24 mouse cellular contexts compared by ENCODE assay signal in the genomic region with DNA sequence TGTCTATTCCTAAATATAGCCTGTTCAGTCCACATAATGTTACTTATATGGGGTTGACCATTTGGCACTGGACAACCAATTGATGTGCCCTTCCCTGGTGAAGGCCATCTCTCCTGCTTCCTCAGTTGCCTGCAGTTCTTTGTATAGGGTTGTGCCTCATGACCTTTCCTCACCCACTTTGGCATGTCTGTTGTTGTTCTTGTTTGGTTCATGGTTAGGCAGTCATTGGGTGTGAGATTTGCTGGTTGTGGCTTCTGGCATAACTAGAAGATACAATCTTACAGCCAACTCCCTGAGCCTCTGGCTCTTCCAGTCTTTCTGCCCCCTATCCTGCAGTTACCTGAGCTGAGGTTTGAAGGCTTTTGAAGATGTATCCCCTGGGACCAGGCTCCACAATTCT.
DNase-seq lines count a peak whose midpoint lies in the region; ATAC-seq lines count a peak whose summit lies in the region.
"Had no signal": no experiment of that assay in that cellular context is flagged by ENCODE, and none has a peak within 500 bp of the region (broad histone marks: within the 10 kb centered on the region; RNA-seq: fewer than 3 reads in every experiment).

No protein-coding gene starts in this region.

- no peaks in the 10 kb centered on the region for H3K27me3 ChIP-seq in megakaryocyte, embryonic 14.5 days (replicated peaks)
- no peaks in the 10 kb centered on the region for H3K27me3 ChIP-seq in forebrain, embryonic 12.5 days
- H3K27me3 ChIP-seq: CH12.LX; embryonic facial prominence, embryonic 13.5 days; embryonic facial prominence, embryonic 15.5 days had no signal

- H3K4me3 ChIP-seq in megakaryocyte, embryonic 14.5 days (replicated peaks): peak overlapping the region; percentile 33
- H3K4me3 ChIP-seq in forebrain, embryonic 12.5 days (replicated peaks): no peak overlapping the region
- H3K4me3 ChIP-seq: embryonic facial prominence, embryonic 13.5 days; embryonic facial prominence, embryonic 15.5 days had no signal

- peaks cover 45% of the 10 kb centered on the region for H3K4me1 ChIP-seq in megakaryocyte, embryonic 14.5 days
- no peaks in the 10 kb centered on the region for H3K4me1 ChIP-seq in forebrain, embryonic 12.5 days

- no peak for ATAC-seq in megakaryocyte, adult 5-6 weeks (ENCODE audit: poor library complexity, severe bottlenecking)
- no peak for ATAC-seq in forebrain, embryonic 12.5 days (ENCODE audit: low FRiP score)
- ATAC-seq: CD4-positive, CD25-positive, alpha-beta regulatory T cell, adult 4 months; forebrain, embryonic 14.5 days; forebrain, embryonic 16.5 days had no signal

- H3K9ac ChIP-seq in forebrain, embryonic 12.5 days: no peak overlapping the region
- H3K9ac ChIP-seq: embryonic facial prominence, embryonic 13.5 days; embryonic facial prominence, embryonic 15.5 days had no signal

- H3K4me2 ChIP-seq in forebrain, embryonic 12.5 days: no peak overlapping the region
- H3K4me2 ChIP-seq: embryonic facial prominence, embryonic 13.5 days; embryonic facial prominence, embryonic 15.5 days had no signal

- H3K36me3 ChIP-seq in megakaryocyte, embryonic 14.5 days (replicated peaks; ENCODE audit: low read length): peaks cover 43% of the 10 kb centered on the region
- no peaks in the 10 kb centered on the region for H3K36me3 ChIP-seq in forebrain, embryonic 12.5 days (replicated peaks)
- H3K36me3 ChIP-seq: embryonic facial prominence, embryonic 13.5 days; embryonic facial prominence, embryonic 15.5 days had no signal

- H3K27ac ChIP-seq in forebrain, embryonic 12.5 days: no peak overlapping the region
- H3K27ac ChIP-seq: embryonic facial prominence, embryonic 15.5 days had no signal

- H3K9me3 ChIP-seq in megakaryocyte, embryonic 14.5 days: peaks cover 7% of the 10 kb centered on the region; the same call in 1 of the 2 replicates
- no peaks in the 10 kb centered on the region for H3K9me3 ChIP-seq in forebrain, embryonic 12.5 days
- H3K9me3 ChIP-seq: embryonic facial prominence, embryonic 13.5 days; embryonic facial prominence, embryonic 15.5 days; G1E had no signal

- DNase-seq in 3T3-L1 (ENCODE audit: low read depth, low spot score) (peak; percentile 8), NIH3T3 (ENCODE audit: low read depth) (peak; percentile 12)
- DNase-seq in frontal cortex, postnatal 10 days (ENCODE audit: low spot score in 2 of 2): no peak
- DNase-seq: adrenal gland, adult 2 months; adrenal gland, postnatal 10 days; adrenal gland, postnatal 25 days; B cell, adult 2 months; cerebellum, adult 11 months; cerebellum, adult 18-20 months; cerebellum, adult 8-10 months; cerebellum, adult 9-11 months; cerebellum, postnatal 14 days; cerebellum, postnatal 36 days; embryo, embryonic 11 days had no signal

Comparison
In these comparisons a context has a peak if more than half of its experiments do, and no peak if none do; other contexts are left out.
1. DNase-seq: peak in 3T3-L1 (single experiment) and NIH3T3 (single experiment); none in frontal cortex, postnatal 10 days (0 of 2).